Mouse (Mus musculus): ENCODE data around the gene Socs2. TPM values are rescaled to one million over a fixed set of nuclear protein-coding genes. Genes with fewer than 3 reads are reported as not detected.

The Socs2 gene
- total and polyA plus RNA-seq, 2 experiments from 2014 or later = 80.7 to 154 TPM

GRCm38 (mm10) chr10:95361260-95361841 is 55.6 kb downstream of the Socs2 start:
- H3K4me2 ChIP-seq (ENCODE audit: low read depth) = no peak overlapping the region
- no peaks in the 10 kb centered on the region for H3K9me3 ChIP-seq (ENCODE audit: low read length)
- H3K36me3 ChIP-seq (ENCODE audit: insufficient read depth) = no peaks in the 10 kb centered on the region
- 91% methylated on average over 12 of the region's 12 CpGs for WGBS
- H3K4me3 ChIP-seq (ENCODE audit: low read depth, low read length) = no peak overlapping the region
- no peak for TF ChIP-seq CTCF (IDR thresholded peaks at IDR 0.05; ENCODE audit: low read depth)
- ATAC-seq (no peak), DNase-seq (no peak)
- no peaks in the 10 kb centered on the region for H3K4me1 ChIP-seq (ENCODE audit: insufficient read depth)
- no peaks in the 10 kb centered on the region for H3K27me3 ChIP-seq (ENCODE audit: insufficient read depth, low read length)
- H3K9ac ChIP-seq = no peak overlapping the region
- no peak overlapping the region for H3K27ac ChIP-seq (ENCODE audit: low read depth, low read length)

GRCm38 (mm10) chr10:95360048-95360447 is 56.9 kb downstream of the Socs2 start:
- DNase-seq = no peak
- WGBS = 97% methylated on average over 5 of the region's 5 CpGs
- TF ChIP-seq CTCF (IDR thresholded peaks at IDR 0.05; ENCODE audit: low read depth) = no peak
- ATAC-seq = no peak
- Histone ChIP-seq H3K36me3 (ENCODE audit: insufficient read depth) (no peaks in the 10 kb centered on the region), H3K9me3 (ENCODE audit: low read length) (no peaks in the 10 kb centered on the region), H3K27me3 (ENCODE audit: insufficient read depth, low read length) (no peaks in the 10 kb centered on the region), H3K4me3 (ENCODE audit: low read depth, low read length) (no peak overlapping the region), H3K9ac (no peak overlapping the region), H3K4me1 (ENCODE audit: insufficient read depth) (no peaks in the 10 kb centered on the region), H3K4me2 (ENCODE audit: low read depth) (no peak overlapping the region), H3K27ac (ENCODE audit: low read depth, low read length) (no peak overlapping the region)

- 98% methylated on average over 3 of the region's 3 CpGs for WGBS
- ATAC-seq = no peak
Observed at GRCm38 (mm10) chr10:95357721-95358120, 59.3 kb downstream of the Socs2 start.

DNA sequence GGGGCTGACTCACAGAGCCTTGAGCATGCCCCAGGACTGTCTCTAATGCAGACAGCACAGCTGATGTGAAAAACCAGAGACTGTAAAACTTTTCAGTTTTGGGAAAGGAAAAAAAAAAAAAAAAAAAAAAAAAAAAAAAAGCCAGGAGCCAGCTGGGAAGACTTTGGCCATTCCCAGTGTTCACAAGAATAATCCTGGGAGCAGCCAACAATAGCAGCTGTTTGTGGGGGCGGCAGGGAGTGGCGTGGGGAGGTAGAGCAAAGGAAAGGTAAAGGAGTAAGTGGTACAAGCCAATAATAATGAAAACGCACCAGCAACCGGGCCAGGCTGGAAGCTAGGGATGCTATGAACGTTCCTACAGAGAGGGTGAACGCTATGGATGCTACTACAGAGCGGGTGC is 60.3 kb downstream of the Socs2 start:
- ATAC-seq (no peak), DNase-seq (no peak)
- Histone ChIP-seq H3K4me2 (ENCODE audit: low read depth) (no peak overlapping the region), H3K4me3 (ENCODE audit: low read depth, low read length) (no peak overlapping the region), H3K27ac (ENCODE audit: low read depth, low read length) (no peak overlapping the region), H3K27me3 (ENCODE audit: insufficient read depth, low read length) (no peaks in the 10 kb centered on the region), H3K36me3 (ENCODE audit: insufficient read depth) (no peaks in the 10 kb centered on the region), H3K9me3 (ENCODE audit: low read length) (no peaks in the 10 kb centered on the region), H3K4me1 (ENCODE audit: insufficient read depth) (no peaks in the 10 kb centered on the region), H3K9ac (no peak overlapping the region)
- no peak for TF ChIP-seq CTCF (IDR thresholded peaks at IDR 0.05; ENCODE audit: low read depth)
- 60% methylated on average over 7 of the region's 7 CpGs for WGBS

More at GRCm38 (mm10) chr10:95357721-95358120, 59.3 kb downstream of the Socs2 start:
- Histone ChIP-seq H3K4me3 (ENCODE audit: low read depth, low read length) (no peak overlapping the region), H3K27me3 (ENCODE audit: insufficient read depth, low read length) (no peaks in the 10 kb centered on the region), H3K27ac (ENCODE audit: low read depth, low read length) (no peak overlapping the region), H3K36me3 (ENCODE audit: insufficient read depth) (no peaks in the 10 kb centered on the region), H3K4me2 (ENCODE audit: low read depth) (no peak overlapping the region), H3K9ac (no peak overlapping the region), H3K9me3 (ENCODE audit: low read length) (no peaks in the 10 kb centered on the region), H3K4me1 (ENCODE audit: insufficient read depth) (no peaks in the 10 kb centered on the region)
- no peak for TF ChIP-seq CTCF (IDR thresholded peaks at IDR 0.05; ENCODE audit: low read depth)
- no peak for DNase-seq

DNA sequence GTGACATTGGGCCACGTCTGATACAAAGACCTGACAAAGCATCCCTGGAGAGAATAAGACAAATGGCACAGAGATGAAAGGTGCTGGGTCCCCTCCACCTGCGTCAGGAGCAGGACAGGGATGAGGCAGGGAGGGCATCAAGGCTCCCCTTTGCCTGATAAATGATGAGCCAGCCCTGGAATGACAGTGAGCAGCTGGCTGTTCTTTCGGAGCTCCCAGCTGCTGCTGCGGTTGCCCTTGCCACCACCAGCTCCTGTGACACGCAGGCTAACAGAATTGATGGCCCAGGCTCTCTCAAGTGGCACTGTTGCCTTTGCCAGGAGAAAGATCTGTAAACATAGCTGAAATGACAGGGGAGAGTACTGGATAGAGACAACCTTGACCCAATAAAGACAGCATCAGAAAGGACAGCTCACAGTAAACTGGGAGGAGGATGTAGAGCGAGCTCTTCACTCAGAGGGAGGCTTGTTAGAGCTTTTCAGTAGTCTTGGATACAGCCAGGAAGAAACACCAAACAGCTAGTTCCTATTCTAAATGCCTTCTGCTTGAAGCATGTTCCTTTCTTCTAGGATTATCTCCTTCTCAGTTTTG is 61.2 kb downstream of the Socs2 start:
- H3K4me3 ChIP-seq (ENCODE audit: low read depth, low read length) = no peak overlapping the region
- TF ChIP-seq CTCF (IDR thresholded peaks at IDR 0.05; ENCODE audit: low read depth) = no peak
- WGBS = 54% methylated on average over 6 of the region's 6 CpGs
- H3K27ac ChIP-seq (ENCODE audit: low read depth, low read length) = no peak overlapping the region
- no peaks in the 10 kb centered on the region for H3K36me3 ChIP-seq (ENCODE audit: insufficient read depth)
- no peak overlapping the region for H3K4me2 ChIP-seq (ENCODE audit: low read depth)
- no peaks in the 10 kb centered on the region for H3K4me1 ChIP-seq (ENCODE audit: insufficient read depth)
- no peaks in the 10 kb centered on the region for H3K27me3 ChIP-seq (ENCODE audit: insufficient read depth, low read length)
- DNase-seq (peak; percentile 5), ATAC-seq (no peak)
- H3K9me3 ChIP-seq (ENCODE audit: low read length) = no peaks in the 10 kb centered on the region
- no peak overlapping the region for H3K9ac ChIP-seq

- H3K9ac ChIP-seq = no peak overlapping the region
- DNase-seq = no peak
- no peak overlapping the region for H3K4me2 ChIP-seq (ENCODE audit: low read depth)
- TF ChIP-seq CTCF (IDR thresholded peaks at IDR 0.05; ENCODE audit: low read depth) = no peak
- H3K27ac ChIP-seq (ENCODE audit: low read depth, low read length) = no peak overlapping the region
- H3K9me3 ChIP-seq (ENCODE audit: low read length) = no peaks in the 10 kb centered on the region
- no peaks in the 10 kb centered on the region for H3K4me1 ChIP-seq (ENCODE audit: insufficient read depth)
- no peaks in the 10 kb centered on the region for H3K36me3 ChIP-seq (ENCODE audit: insufficient read depth)
- no peak for ATAC-seq
- H3K4me3 ChIP-seq (ENCODE audit: low read depth, low read length) = no peak overlapping the region
- H3K27me3 ChIP-seq (ENCODE audit: insufficient read depth, low read length) = no peaks in the 10 kb centered on the region
Observed at GRCm38 (mm10) chr10:95354673-95355072, 62.3 kb downstream of the Socs2 start.

DNA sequence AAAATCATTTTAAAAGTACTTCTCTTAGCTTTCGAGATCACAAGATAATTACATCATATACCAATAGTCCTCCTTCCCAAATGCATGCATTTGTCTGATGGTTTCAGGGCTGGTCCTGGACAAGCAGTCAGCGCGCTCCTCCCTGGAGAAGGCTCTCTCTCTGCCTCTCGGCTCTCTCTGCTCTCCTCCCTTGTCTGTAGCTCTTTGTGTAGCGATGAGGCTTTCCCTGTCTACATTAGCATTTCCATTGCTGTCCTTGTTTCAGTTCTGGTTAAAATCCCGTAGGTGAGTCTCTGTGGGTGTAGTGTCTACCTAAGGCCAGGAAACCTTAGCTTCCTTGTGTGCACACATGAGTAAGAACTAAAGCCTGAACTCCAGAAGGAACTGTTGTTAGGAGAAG is 62.9 kb downstream of the Socs2 start:
- no peak for TF ChIP-seq CTCF (IDR thresholded peaks at IDR 0.05; ENCODE audit: low read depth)
- no peaks in the 10 kb centered on the region for H3K36me3 ChIP-seq (ENCODE audit: insufficient read depth)
- H3K4me2 ChIP-seq (ENCODE audit: low read depth) = no peak overlapping the region
- DNase-seq (no peak), ATAC-seq (no peak)
- H3K9me3 ChIP-seq (ENCODE audit: low read length) = no peaks in the 10 kb centered on the region
- H3K4me3 ChIP-seq (ENCODE audit: low read depth, low read length) = no peak overlapping the region
- H3K27ac ChIP-seq (ENCODE audit: low read depth, low read length) = no peak overlapping the region
- H3K27me3 ChIP-seq (ENCODE audit: insufficient read depth, low read length) = no peaks in the 10 kb centered on the region
- no peak overlapping the region for H3K9ac ChIP-seq
- WGBS = 69% methylated on average over 6 of the region's 6 CpGs
- no peaks in the 10 kb centered on the region for H3K4me1 ChIP-seq (ENCODE audit: insufficient read depth)
